Mouse (Mus musculus): Measurements from ENCODE around the gene Fam162a. TPM values are rescaled to one million over a fixed set of nuclear protein-coding genes. Genes with fewer than 3 reads are reported as not detected.
A peak's percentile ranks its signal among the peaks of the same experiment; 100 is the strongest.
"Not testable (repeated sequence)": the region's sequence is repeated elsewhere in the genome, so short reads cannot be mapped to it uniquely, and the experiment has no call there.

The Fam162a gene
- total RNA-seq (2021) = 100 to 1,000 TPM in 1 of 2 experiments, 10 to 100 TPM in 1; 95.0 to 107 TPM
- long read RNA-seq, experiment 1, transcript Fam162a-201 (5 exons, 718 nt) = major isoform, 50 of 54 reads
- long read RNA-seq, experiment 1, partial matches to known transcripts = 1 of 54 reads
- long read RNA-seq, experiment 1, other reads (novel, unspliced or antisense) = 3 of 54 reads
- long read RNA-seq, experiment 2, transcript Fam162a-201 (5 exons, 718 nt) = major isoform, 52 of 56 reads
- long read RNA-seq, experiment 2, partial matches to known transcripts = 0 of 56 reads
- long read RNA-seq, experiment 2, other reads (novel, unspliced or antisense) = 4 of 56 reads

GRCm38 (mm10) chr16:36071450-36072379 lies at the start of gene Fam162a, which contains the start of gene Ccdc58:
Gene Fam162a, minus strand, starts transcription at chr16:36071594.
Gene Ccdc58, plus strand, starts transcription at chr16:36071685.
- peak; percentile 86 to 93 for DNase-seq (ENCODE audit: low spot score in 2 of 2)

- not testable (repeated sequence) for DNase-seq (ENCODE audit: low spot score in 2 of 2)
Observed at GRCm38 (mm10) chr16:36115751-36116150, 44.4 kb upstream of the Fam162a start.

GRCm38 (mm10) chr16:36111486-36111885 lies 40.1 kb upstream of the Fam162a start:
- not testable (repeated sequence) for DNase-seq (ENCODE audit: low spot score in 2 of 2)

GRCm38 (mm10) chr16:36102211-36102610 lies 30.8 kb upstream of the Fam162a start:
- no peak for DNase-seq (ENCODE audit: low spot score in 2 of 2)

GRCm38 (mm10) chr16:36101526-36101925 lies 30.1 kb upstream of the Fam162a start:
- DNase-seq (ENCODE audit: low spot score in 2 of 2) = no peak

- DNase-seq (ENCODE audit: low spot score in 2 of 2) = not testable (repeated sequence)
Observed at GRCm38 (mm10) chr16:36097813-36098499, 26.6 kb upstream of the Fam162a start.

- DNase-seq (ENCODE audit: low spot score in 2 of 2) = no peak
Observed at GRCm38 (mm10) chr16:36094079-36094478, 22.7 kb upstream of the Fam162a start.

- no peak for DNase-seq (ENCODE audit: low spot score in 2 of 2)
Observed at GRCm38 (mm10) chr16:36090785-36091509, 19.6 kb upstream of the Fam162a start.

GRCm38 (mm10) chr16:36089850-36090616 lies 18.6 kb upstream of the Fam162a start:
- no peak for DNase-seq (ENCODE audit: low spot score in 2 of 2)

- DNase-seq (ENCODE audit: low spot score in 2 of 2) = no peak
Observed at GRCm38 (mm10) chr16:36089065-36089464, 17.7 kb upstream of the Fam162a start.

GRCm38 (mm10) chr16:36087846-36088245 lies 16.5 kb upstream of the Fam162a start:
- no peak for DNase-seq (ENCODE audit: low spot score in 2 of 2)

GRCm38 (mm10) chr16:36079916-36080315 lies 8.5 kb upstream of the Fam162a start:
- DNase-seq (ENCODE audit: low spot score in 2 of 2) = no peak

- DNase-seq (ENCODE audit: low spot score in 2 of 2) = no peak
Observed at GRCm38 (mm10) chr16:36074772-36075171, 3.4 kb upstream of the Fam162a start.

GRCm38 (mm10) chr16:36072410-36073011 lies 1.1 kb upstream of the Fam162a start:
- no peak for DNase-seq (ENCODE audit: low spot score in 2 of 2)

- DNase-seq (ENCODE audit: low spot score in 2 of 2) = no peak
Observed at GRCm38 (mm10) chr16:36071071-36071449, 334 bp downstream of the Fam162a start.

GRCm38 (mm10) chr16:36069819-36070575 lies 1.4 kb downstream of the Fam162a start:
- no peak for DNase-seq (ENCODE audit: low spot score in 2 of 2)

- DNase-seq (ENCODE audit: low spot score in 2 of 2) = no peak
Observed at GRCm38 (mm10) chr16:36068356-36068755, 3.0 kb downstream of the Fam162a start.

GRCm38 (mm10) chr16:36067694-36068093 lies 3.7 kb downstream of the Fam162a start:
- no peak for DNase-seq (ENCODE audit: low spot score in 2 of 2)

- DNase-seq (ENCODE audit: low spot score in 2 of 2) = no peak
Observed at GRCm38 (mm10) chr16:36064904-36065303, 6.5 kb downstream of the Fam162a start.
